Mouse (Mus musculus): ENCODE measurements around the gene Il3ra.

Il3ra gene

GRCm38 (mm10) chr14:14355360-14355646 lies 9.2 kb downstream of the Il3ra start:
- DNase-seq, result no peak

GRCm38 (mm10) chr14:14395535-14395934 lies 49.5 kb downstream of the Il3ra start:
- no peak for DNase-seq

- DNase-seq, result no peak
These were observed 54.9 kb downstream of the Il3ra start, which contains the start of gene Olfr721-ps1 for GRCm38 (mm10) chr14:14400998-14401397. TSS of gene Olfr721-ps1 (plus strand) at chr14:14401298.
